ENCODE assay signal across 22 mouse cellular contexts in genomic region chr19:36046046-36046445, GRCm38 (mm10). TPM values are rescaled to one million over a fixed set of nuclear protein-coding genes. Genes with fewer than 3 reads are reported as not detected.
"Had no signal": no experiment of that assay in that cellular context is flagged by ENCODE, and none has a peak within 500 bp of the region (broad histone marks: within the 10 kb centered on the region; RNA-seq: fewer than 3 reads in every experiment).

No protein-coding gene starts in this region.

- H3K9ac ChIP-seq: liver, postnatal 0 days; lung, embryonic 15.5 days; midbrain, embryonic 13.5 days; midbrain, embryonic 15.5 days; neural tube, embryonic 13.5 days; neural tube, embryonic 15.5 days; stomach, embryonic 15.5 days had no signal

- H3K4me3 ChIP-seq: lung, embryonic 15.5 days; megakaryocyte, embryonic 14.5 days; midbrain, embryonic 13.5 days; midbrain, embryonic 15.5 days; neural tube, embryonic 13.5 days; neural tube, embryonic 15.5 days; stomach, embryonic 15.5 days had no signal

- H3K36me3 ChIP-seq: lung, embryonic 15.5 days; midbrain, embryonic 13.5 days; midbrain, embryonic 15.5 days; neural tube, embryonic 13.5 days; neural tube, embryonic 15.5 days; stomach, embryonic 15.5 days had no signal

- H3K27ac ChIP-seq: lung, embryonic 15.5 days; macrophage; midbrain, embryonic 13.5 days; midbrain, embryonic 15.5 days; neural tube, embryonic 13.5 days; neural tube, embryonic 15.5 days; stomach, embryonic 15.5 days had no signal

- H3K27me3 ChIP-seq: lung, embryonic 15.5 days; midbrain, embryonic 13.5 days; midbrain, embryonic 15.5 days; neural tube, embryonic 13.5 days; neural tube, embryonic 15.5 days; stomach, embryonic 15.5 days had no signal

- H3K9me3 ChIP-seq: lung, embryonic 15.5 days; megakaryocyte, embryonic 14.5 days; midbrain, embryonic 13.5 days; midbrain, embryonic 15.5 days; neural tube, embryonic 13.5 days; neural tube, embryonic 15.5 days; stomach, embryonic 15.5 days had no signal

- DNase-seq: liver, postnatal 0 days; lung, adult 2 months; lung, postnatal 14 days; lung, postnatal 36 days; retina, postnatal 1 day; right cerebral cortex, adult 18-20 months; right cerebral cortex, postnatal 25 days; right cerebral cortex, postnatal 4 days; spleen, adult 18-20 months; thymus, adult 18-20 months; thymus, postnatal 14 days; thymus, postnatal 36 days had no signal

- H3K4me2 ChIP-seq: lung, embryonic 15.5 days; midbrain, embryonic 11.5 days; midbrain, embryonic 13.5 days; midbrain, embryonic 15.5 days; neural tube, embryonic 13.5 days; neural tube, embryonic 15.5 days; stomach, embryonic 15.5 days had no signal

- H3K4me1 ChIP-seq: lung, embryonic 15.5 days; megakaryocyte, embryonic 14.5 days; midbrain, embryonic 13.5 days; midbrain, embryonic 15.5 days; neural tube, embryonic 13.5 days; neural tube, embryonic 15.5 days; stomach, embryonic 15.5 days had no signal

- ATAC-seq: liver, postnatal 0 days; lung, postnatal 0 days; midbrain, embryonic 13.5 days; midbrain, embryonic 15.5 days had no signal

RNA-seq across cellular contexts. Expression of gene Htr7, which starts 11.3 kb away (rescaled TPM):
- polyA plus RNA-seq: lung, postnatal 0 days had no signal
